Mouse (Mus musculus) neural tube, embryonic 14.5 days (tissue): ENCODE measurements at regions not wholly inside any gene's neighbourhood (a gene's known extent, or its start where the extent isn't known, plus 50 kb on each side); places are given as distances from the start of the nearest gene placed in this dataset.

Experiments used
- ATAC-seq: fragments of 200-750 bp; cut with Nextera tagmentation; 2 replicates; pipeline ENCODE4 v1.8.0; 2017; ENCODE audit warnings: low read depth, mild to moderate bottlenecking, moderate TSS enrichment, moderate library complexity
- H3K27ac ChIP-seq: fragments of 300-500 bp; sonication (generic); 2 replicates; pipeline ENCODE4 v1.5.1; 2014; ENCODE audit warnings: low read depth, mild to moderate bottlenecking, control low read depth, low read length, moderate library complexity, mixed read lengths
- H3K27me3 ChIP-seq: fragments of 300-500 bp; sonication (generic); 2 replicates; pipeline ENCODE4 v1.6.1; 2014; ENCODE audit warnings: low read length; ENCODE audit not compliant: control insufficient read depth, insufficient read depth
- H3K36me3 ChIP-seq: fragments of 300-500 bp; sonication (generic); 2 replicates; pipeline ENCODE4 v1.6.1; 2014; ENCODE audit warnings: low read length, mixed read lengths; ENCODE audit not compliant: control insufficient read depth, insufficient read depth
- H3K4me1 ChIP-seq: fragments of 300-500 bp; sonication (generic); 2 replicates; pipeline ENCODE4 v1.6.1; 2014; ENCODE audit warnings: low read length; ENCODE audit not compliant: control insufficient read depth, insufficient read depth
- H3K4me2 ChIP-seq: fragments of 300-500 bp; sonication (generic); 2 replicates; pipeline ENCODE4 v1.6.1; 2014; ENCODE audit warnings: mild to moderate bottlenecking, low read depth, low read length, control low read depth
- H3K4me3 ChIP-seq: fragments of 300-500 bp; sonication (generic); 2 replicates; pipeline ENCODE4 v1.5.1; 2014; ENCODE audit warnings: low read depth, low read length, control low read depth, mixed read lengths
- H3K9ac ChIP-seq: fragments of 300-500 bp; sonication (generic); replicated peaks from 2 replicates; pipeline ENCODE4 v1.6.1; 2014; ENCODE audit warnings: low read depth, mild to moderate bottlenecking, control low read depth, low read length, mixed read lengths
- H3K9me3 ChIP-seq: fragments of 300-500 bp; sonication (generic); 2 replicates; pipeline ENCODE4 v1.6.1; 2016; ENCODE audit warnings: low read length; ENCODE audit not compliant: control insufficient read depth
- WGBS: fragments of 180-500 bp; shearing (Covaris S2); extraction: QIAGEN DNeasy Blood & Tissue Kit; methylation state at CpG from one replicate; pipeline ENCODE4 v1.1.7; 2014; 5-methylcytosine and 5-hydroxymethylcytosine counted together

DNA sequence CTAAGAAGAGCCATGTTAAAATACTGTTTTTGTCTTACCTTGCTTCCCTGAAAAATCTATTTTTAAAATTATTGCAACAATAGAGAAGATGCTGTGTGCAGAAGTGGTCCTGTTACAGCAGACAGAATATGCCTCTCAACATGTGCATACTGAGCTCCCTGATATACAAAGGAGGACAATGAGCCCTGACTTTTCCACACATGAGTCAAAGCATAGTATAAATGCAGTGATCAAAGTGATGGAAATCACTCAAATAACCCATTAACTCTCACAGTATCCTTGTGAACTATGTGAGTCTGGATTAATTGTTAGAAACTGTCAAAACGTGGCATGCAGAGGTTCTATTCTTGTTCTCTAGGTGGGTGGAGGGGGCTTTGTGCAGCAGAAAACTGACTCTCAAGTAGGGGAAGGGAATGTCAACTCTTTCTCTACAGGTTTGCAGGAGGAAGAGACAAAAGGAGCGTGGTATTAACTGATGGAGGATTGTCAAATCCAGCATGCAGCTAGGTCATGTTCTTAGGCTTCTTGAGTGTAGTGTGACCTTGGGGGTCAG is 337.5 kb upstream of the Rarb start:
- no peak for ATAC-seq
- Histone ChIP-seq H3K27me3 (no peaks in the 10 kb centered on the region), H3K36me3 (no peaks in the 10 kb centered on the region), H3K9me3 (no peaks in the 10 kb centered on the region), H3K9ac (no peak overlapping the region), H3K27ac (no peak overlapping the region), H3K4me1 (no peaks in the 10 kb centered on the region), H3K4me2 (no peak overlapping the region), H3K4me3 (no peak overlapping the region)
- WGBS, result 65% methylated on average over 2 of the region's 2 CpGs

DNA sequence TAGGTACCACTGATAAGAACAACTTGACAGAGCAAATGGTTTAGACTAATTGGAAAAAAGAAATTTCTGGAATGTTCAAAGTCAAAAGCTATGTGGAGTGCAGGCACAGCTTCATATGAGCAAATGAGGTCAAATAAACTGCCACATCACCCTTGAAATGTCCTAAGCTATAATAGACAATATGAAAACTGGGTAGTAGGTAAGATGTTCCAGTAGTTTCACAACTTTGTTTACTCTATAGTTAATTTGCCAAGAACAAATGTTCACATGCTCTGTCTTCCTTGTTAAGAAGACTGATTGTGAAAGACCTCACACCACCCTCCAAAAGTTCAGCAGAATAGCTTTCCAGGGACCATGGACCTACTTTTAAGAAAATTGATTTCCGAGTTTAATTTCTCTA is 301.7 kb upstream of the Rarb start:
- WGBS, result 98% methylated on average over 1 of the region's 1 CpGs
- no peak overlapping the region for H3K4me3 ChIP-seq
- H3K27ac ChIP-seq, result no peak overlapping the region
- H3K9ac ChIP-seq, result no peak overlapping the region
- H3K4me2 ChIP-seq, result no peak overlapping the region
- no peaks in the 10 kb centered on the region for H3K9me3 ChIP-seq
- ATAC-seq, result no peak
- H3K4me1 ChIP-seq, result no peaks in the 10 kb centered on the region
- no peaks in the 10 kb centered on the region for H3K27me3 ChIP-seq
- H3K36me3 ChIP-seq, result no peaks in the 10 kb centered on the region

DNA sequence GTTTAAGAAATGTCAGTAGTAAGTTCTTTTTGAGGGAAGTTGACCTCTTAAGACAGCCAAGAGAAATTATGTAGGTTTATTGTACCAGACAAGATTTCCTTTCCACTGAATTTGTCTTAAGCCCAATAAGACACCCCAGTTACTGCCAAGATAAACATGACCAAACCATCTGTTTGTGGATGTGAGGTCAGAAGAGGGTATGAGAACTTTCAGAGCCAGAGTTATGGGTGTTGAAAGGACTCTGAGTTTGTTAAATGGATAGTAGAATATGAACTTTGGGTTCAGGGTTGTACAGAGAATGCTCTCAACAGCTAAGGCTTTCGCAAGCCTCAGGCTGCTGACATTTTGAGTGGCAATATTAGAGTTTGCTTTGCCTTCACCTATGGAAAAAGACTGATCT is 287.7 kb upstream of the Rarb start:
- Histone ChIP-seq H3K4me2 (no peak overlapping the region), H3K27ac (no peak overlapping the region), H3K27me3 (no peaks in the 10 kb centered on the region), H3K9ac (no peak overlapping the region), H3K4me1 (no peaks in the 10 kb centered on the region), H3K4me3 (no peak overlapping the region), H3K36me3 (no peaks in the 10 kb centered on the region), H3K9me3 (no peaks in the 10 kb centered on the region)
- ATAC-seq, result no peak
- WGBS, result 83% methylated on average over 1 of the region's 1 CpGs

DNA sequence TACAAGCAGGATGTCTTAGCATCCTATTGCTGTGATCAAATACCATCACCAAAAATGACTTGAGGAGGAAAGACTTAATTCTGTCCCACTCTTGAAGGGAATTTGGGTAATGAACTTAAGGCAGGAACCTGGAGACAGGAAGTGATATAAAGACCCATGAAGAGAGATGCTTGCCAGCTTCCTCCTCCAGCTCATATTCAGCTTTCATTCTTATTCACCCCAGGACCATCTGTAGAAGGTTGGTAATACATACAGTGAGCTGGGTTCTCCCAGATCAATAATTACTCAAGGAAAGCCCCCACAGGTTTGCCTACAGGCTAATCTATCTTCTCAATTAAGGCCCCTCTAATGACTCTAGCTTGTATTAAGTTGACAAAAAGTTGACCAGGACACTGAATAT is 283.5 kb upstream of the Rarb start:
- no peak overlapping the region for H3K27ac ChIP-seq
- no peaks in the 10 kb centered on the region for H3K9me3 ChIP-seq
- no peaks in the 10 kb centered on the region for H3K4me1 ChIP-seq
- H3K36me3 ChIP-seq, result no peaks in the 10 kb centered on the region
- no peak overlapping the region for H3K9ac ChIP-seq
- H3K27me3 ChIP-seq, result no peaks in the 10 kb centered on the region
- no peak overlapping the region for H3K4me2 ChIP-seq
- no peak overlapping the region for H3K4me3 ChIP-seq
- ATAC-seq, result no peak

DNA sequence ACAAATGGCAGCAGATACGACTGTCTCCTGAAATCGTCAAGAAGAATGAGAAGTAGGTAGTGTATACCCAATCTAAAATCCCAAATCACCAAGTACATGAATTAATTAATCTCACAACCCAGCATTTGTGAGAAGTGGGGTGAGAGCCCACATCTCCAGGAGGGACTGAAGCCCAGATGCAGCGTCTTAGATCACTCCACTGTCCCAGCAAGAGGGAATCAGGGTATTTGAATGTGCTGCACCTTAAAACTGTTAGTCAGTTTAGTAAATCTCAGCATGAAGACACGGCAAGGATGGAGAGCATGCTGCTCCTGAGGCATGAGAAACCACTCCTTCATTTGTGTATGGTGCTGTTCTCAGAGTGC is 271.6 kb upstream of the Rarb start:
- H3K36me3 ChIP-seq, result no peaks in the 10 kb centered on the region

DNA sequence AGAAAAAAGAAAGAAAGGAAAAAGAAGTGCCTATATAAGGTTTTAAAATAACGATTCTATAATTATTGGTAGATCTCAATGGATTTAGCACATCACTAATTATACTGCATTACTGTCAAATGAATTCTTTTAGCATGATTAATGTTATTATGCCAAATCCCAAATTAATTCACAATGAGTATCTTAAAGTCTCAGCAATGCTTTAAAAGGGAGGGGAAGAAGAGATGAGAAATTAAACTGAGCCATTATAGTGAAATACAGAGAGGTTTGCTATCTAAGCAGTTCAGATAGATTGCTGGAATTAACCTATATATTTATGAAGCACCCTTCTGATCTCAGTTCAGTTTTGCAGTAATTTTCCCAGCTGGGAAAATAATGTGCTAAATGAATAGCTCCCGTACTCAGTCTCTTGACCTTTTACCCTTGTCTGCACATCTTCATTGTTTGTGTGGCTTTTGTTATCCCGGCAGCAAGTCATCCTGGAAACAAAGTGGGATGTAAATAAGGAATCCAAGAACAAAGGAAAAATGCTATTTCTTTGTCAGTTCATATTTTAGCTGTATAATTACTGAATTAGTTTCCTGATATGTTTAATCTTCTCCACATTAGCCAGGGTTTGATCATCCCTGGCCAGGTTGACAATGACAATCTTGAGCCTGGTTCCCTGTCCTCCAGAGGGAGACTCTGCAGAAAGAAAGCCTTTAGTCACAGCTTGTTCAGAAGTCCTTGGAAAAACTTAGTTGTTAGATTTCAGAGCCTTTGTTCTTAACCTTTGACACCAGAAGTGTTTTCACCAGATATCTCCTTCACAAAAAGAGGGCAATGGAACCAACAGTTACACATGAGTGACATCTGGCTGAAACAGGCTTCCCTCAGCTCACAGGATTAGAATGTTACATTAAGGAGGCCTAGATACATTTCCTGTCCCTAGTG is 270.9 kb upstream of the Rarb start:
- no peaks in the 10 kb centered on the region for H3K36me3 ChIP-seq
- no peak overlapping the region for H3K27ac ChIP-seq
- H3K9me3 ChIP-seq, result no peaks in the 10 kb centered on the region
- H3K27me3 ChIP-seq, result no peaks in the 10 kb centered on the region
- no peak overlapping the region for H3K4me3 ChIP-seq
- no peak overlapping the region for H3K9ac ChIP-seq
- no peak overlapping the region for H3K4me2 ChIP-seq
- H3K4me1 ChIP-seq, result no peaks in the 10 kb centered on the region
- no peak for ATAC-seq
- WGBS, result 17% methylated on average over 3 of the region's 3 CpGs

More for the DNA sequence above, 271.6 kb upstream of the Rarb start:
- 38% methylated on average over 4 of the region's 4 CpGs for WGBS
- Histone ChIP-seq H3K9ac (no peak overlapping the region), H3K27me3 (no peaks in the 10 kb centered on the region), H3K4me2 (no peak overlapping the region), H3K4me3 (no peak overlapping the region), H3K27ac (no peak overlapping the region), H3K4me1 (no peaks in the 10 kb centered on the region), H3K9me3 (no peaks in the 10 kb centered on the region)
- no peak for ATAC-seq

DNA sequence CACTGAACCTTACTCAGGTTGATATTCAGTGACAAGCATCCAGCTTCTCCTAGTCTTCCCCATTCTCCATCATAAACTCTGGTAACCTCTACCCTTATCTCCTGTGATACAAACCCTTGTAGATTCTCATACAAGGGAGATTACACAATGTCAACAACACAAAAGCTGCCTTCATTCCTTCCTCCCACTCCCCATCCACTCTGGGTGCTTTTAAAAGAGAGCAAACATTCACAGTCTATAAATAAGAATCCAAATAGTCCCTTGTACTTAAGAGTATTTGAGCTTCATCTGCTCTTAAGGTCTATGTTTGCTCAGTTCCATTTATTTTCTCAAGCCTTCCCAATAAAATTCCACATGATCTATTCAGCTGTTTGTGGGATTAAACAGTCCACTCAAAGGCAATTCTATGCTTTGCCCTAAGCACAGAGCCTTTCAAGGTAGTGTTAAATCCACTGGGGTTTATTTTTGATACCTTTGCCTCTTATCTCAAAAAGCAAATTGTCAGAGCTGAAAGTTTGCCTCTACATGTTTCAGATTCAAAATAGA is 270.2 kb upstream of the Rarb start:
- Histone ChIP-seq H3K4me1 (no peaks in the 10 kb centered on the region), H3K4me3 (no peak overlapping the region), H3K36me3 (no peaks in the 10 kb centered on the region), H3K4me2 (no peak overlapping the region), H3K27ac (no peak overlapping the region), H3K9ac (no peak overlapping the region), H3K27me3 (no peaks in the 10 kb centered on the region), H3K9me3 (no peaks in the 10 kb centered on the region)
- ATAC-seq, result no peak

DNA sequence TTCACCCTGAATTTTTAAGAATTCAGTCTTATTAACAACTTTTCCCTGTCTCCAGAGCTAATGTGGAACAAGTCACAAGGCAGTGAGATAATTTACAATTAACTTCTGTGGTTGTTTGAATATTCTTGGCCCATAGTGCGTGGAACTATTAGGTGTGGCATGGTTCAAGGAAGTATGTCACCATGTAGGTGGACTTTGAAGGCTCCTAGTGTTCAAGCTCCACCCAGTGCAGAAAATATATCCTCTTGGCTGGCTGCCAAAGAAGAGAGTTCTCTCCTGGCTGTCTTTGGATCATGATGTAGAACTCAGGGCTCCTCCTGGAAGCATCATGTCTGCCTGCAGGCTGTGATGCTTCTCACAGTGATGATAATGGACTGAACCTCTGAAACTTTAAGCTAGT is 268.9 kb upstream of the Rarb start:
- no peaks in the 10 kb centered on the region for H3K4me1 ChIP-seq
- H3K27me3 ChIP-seq, result no peaks in the 10 kb centered on the region
- H3K9me3 ChIP-seq, result no peaks in the 10 kb centered on the region
- no peak overlapping the region for H3K4me2 ChIP-seq
- WGBS, result 95% methylated on average over 1 of the region's 1 CpGs
- H3K36me3 ChIP-seq, result no peaks in the 10 kb centered on the region
- H3K4me3 ChIP-seq, result no peak overlapping the region
- H3K9ac ChIP-seq, result no peak overlapping the region
- ATAC-seq, result no peak
- no peak overlapping the region for H3K27ac ChIP-seq

DNA sequence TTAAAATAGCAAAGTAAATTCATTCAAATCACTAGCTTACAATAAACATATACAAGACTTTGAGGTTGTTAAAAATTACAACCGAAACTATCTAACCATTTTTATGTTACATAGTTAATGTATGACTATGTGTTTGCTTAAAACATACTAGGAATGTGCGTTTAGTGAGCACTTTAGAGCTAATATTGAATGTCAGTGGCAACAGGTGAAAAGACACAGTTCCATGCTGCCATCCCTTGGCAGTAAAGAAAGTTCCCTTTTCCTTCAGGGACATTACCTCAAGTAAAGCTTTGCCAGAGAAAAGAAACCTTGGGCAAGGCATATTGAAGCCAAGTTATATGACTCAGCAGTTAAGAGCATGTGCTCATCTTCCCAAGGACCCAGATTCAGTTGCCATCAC is 265.0 kb upstream of the Rarb start:
- no peaks in the 10 kb centered on the region for H3K36me3 ChIP-seq
- ATAC-seq, result no peak
- no peak overlapping the region for H3K4me3 ChIP-seq
- H3K4me2 ChIP-seq, result no peak overlapping the region
- no peaks in the 10 kb centered on the region for H3K4me1 ChIP-seq
- no peaks in the 10 kb centered on the region for H3K27me3 ChIP-seq
- H3K9me3 ChIP-seq, result no peaks in the 10 kb centered on the region
- H3K27ac ChIP-seq, result no peak overlapping the region
- 77% methylated on average over 2 of the region's 2 CpGs for WGBS
- no peak overlapping the region for H3K9ac ChIP-seq
